Mouse (Mus musculus) kidney, postnatal 0 days (tissue): Measurements from ENCODE around the gene Fgfr2. TPM values are rescaled to one million over a fixed set of nuclear protein-coding genes. Genes with fewer than 3 reads are reported as not detected.

Experiments used
- ATAC-seq: fragments of 200-750 bp; cut with Nextera tagmentation; replicated peaks from 2 replicates; pipeline ENCODE4 v1.8.0; 2017; ENCODE audit warnings: low read depth, moderate number of reproducible peaks, moderate TSS enrichment, moderate library complexity; ENCODE audit not compliant: low FRiP score
- DNase-seq: peaks from one replicate; pipeline ENCODE4 v3.0.0-alpha.2; 2016; ENCODE audit warnings: low spot score
- H3K27ac ChIP-seq: fragments of 300-500 bp; sonication (generic); 2 replicates; pipeline ENCODE4 v1.5.1; 2014; ENCODE audit warnings: mild to moderate bottlenecking
- H3K27me3 ChIP-seq: fragments of 300-500 bp; sonication (generic); 2 replicates; pipeline ENCODE4 v1.6.1; 2014; ENCODE audit warnings: low read length, mixed read lengths; ENCODE audit not compliant: insufficient read depth
- H3K36me3 ChIP-seq: fragments of 300-500 bp; sonication (generic); 2 replicates; pipeline ENCODE4 v1.6.1; 2014; ENCODE audit warnings: low read length, mixed read lengths; ENCODE audit not compliant: insufficient read depth
- H3K4me1 ChIP-seq: fragments of 300-500 bp; sonication (generic); replicated peaks from 2 replicates; pipeline ENCODE4 v1.6.1; 2014; ENCODE audit warnings: antibody characterized with exemption, low read length, mixed read lengths; ENCODE audit not compliant: insufficient read depth
- H3K4me2 ChIP-seq: fragments of 300-500 bp; sonication (generic); 2 replicates; pipeline ENCODE4 v1.6.1; 2014; ENCODE audit warnings: mild to moderate bottlenecking, low read length, moderate library complexity, mixed read lengths
- H3K4me3 ChIP-seq: fragments of 300-500 bp; sonication (generic); replicated peaks from 2 replicates; pipeline ENCODE4 v1.5.1; 2014; ENCODE audit warnings: low read depth, low read length
- H3K9ac ChIP-seq: fragments of 300-500 bp; sonication (generic); 2 replicates; pipeline ENCODE4 v1.6.1; 2014; ENCODE audit warnings: low read depth, low read length
- H3K9me3 ChIP-seq: fragments of 300-500 bp; sonication (generic); replicated peaks from 2 replicates; pipeline ENCODE4 v1.6.1; 2016; ENCODE audit warnings: low read length, inconsistent platforms, mixed read lengths
- CTCF ChIP-seq: IDR thresholded peaks from 2 replicates; pipeline ENCODE4 v1.5.1; 2016; ENCODE audit warnings: antibody characterized with exemption, low read depth, mild to moderate bottlenecking, moderate library complexity
- WGBS: fragments of 180-500 bp; shearing (Covaris S2); extraction: QIAGEN DNeasy Blood & Tissue Kit; methylation state at CpG from one replicate; pipeline ENCODE4 v1.1.7; 2014; 5-methylcytosine and 5-hydroxymethylcytosine counted together
- polyA plus RNA-seq: library from polyadenylated mRNA; unstranded; fragments of >200 nt; fragmentation: Nextera tagmentation; extraction: Ambion mirVana; gene quantifications from 2 replicates; pipeline ENCODE4 v1.2.1, GENCODE M21; 2015

Gene Fgfr2
- polyA plus RNA-seq, 1 experiment from 2014 or later = 79.8 TPM

- no peaks in the 10 kb centered on the region for H3K27me3 ChIP-seq
- WGBS = 86% methylated on average over 11 of the region's 11 CpGs
Observed at GRCm38 (mm10) chr7:130332515-130333220, 2790.5 kb downstream of the Fgfr2 start.

GRCm38 (mm10) chr7:130327603-130328365 is 2795.4 kb downstream of the Fgfr2 start:
- peak; percentile 48 for DNase-seq
- Histone ChIP-seq H3K4me1 (peaks cover 11% of the 10 kb centered on the region; the same call in 1 of the 2 replicates), H3K4me3 (no peak overlapping the region), H3K27me3 (no peaks in the 10 kb centered on the region), H3K27ac (no peak overlapping the region), H3K4me2 (peak overlapping the region; percentile 6; the same call in 1 of the 2 replicates), H3K9me3 (no peaks in the 10 kb centered on the region), H3K9ac (no peak overlapping the region), H3K36me3 (no peaks in the 10 kb centered on the region)
- ATAC-seq = no peak
- no peak for TF ChIP-seq CTCF
- WGBS = 12% methylated on average over 15 of the region's 15 CpGs

More at GRCm38 (mm10) chr7:130332515-130333220, 2790.5 kb downstream of the Fgfr2 start:
- ATAC-seq (no peak), DNase-seq (no peak)
- H3K4me1 ChIP-seq = peaks cover 8% of the 10 kb centered on the region
- H3K4me2 ChIP-seq = no peak overlapping the region
- H3K36me3 ChIP-seq = no peaks in the 10 kb centered on the region
- no peaks in the 10 kb centered on the region for H3K9me3 ChIP-seq
- no peak overlapping the region for H3K9ac ChIP-seq
- H3K27ac ChIP-seq = no peak overlapping the region; the same call in 1 of the 2 replicates
- no peak for TF ChIP-seq CTCF
- H3K4me3 ChIP-seq = no peak overlapping the region

DNA sequence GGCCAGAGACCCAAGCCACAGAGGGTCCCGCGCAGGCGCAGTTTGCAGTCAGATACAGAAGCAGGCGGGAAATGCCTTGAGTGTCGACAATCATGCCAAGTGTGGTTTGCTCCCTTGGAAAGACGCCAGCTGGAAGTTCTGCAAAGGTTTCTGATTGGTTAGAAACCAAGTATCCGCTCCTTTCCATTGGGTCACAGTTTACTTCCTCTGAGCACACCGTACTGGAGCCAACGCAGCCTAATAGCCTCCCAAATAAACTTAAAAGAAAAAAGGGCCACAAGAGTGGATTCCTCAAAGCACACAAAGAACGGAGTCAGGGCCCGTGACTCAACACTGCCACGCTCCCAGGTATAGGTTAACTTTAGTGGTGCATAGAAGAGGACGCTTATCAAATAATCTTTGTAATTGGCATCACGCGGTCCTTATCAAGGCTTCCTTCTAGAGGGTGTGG is 2797.1 kb downstream of the Fgfr2 start:
- no peaks in the 10 kb centered on the region for H3K9me3 ChIP-seq
- DNase-seq (peak; percentile 48), ATAC-seq (no peak)
- H3K27me3 ChIP-seq = no peaks in the 10 kb centered on the region
- H3K27ac ChIP-seq = no peak overlapping the region
- no peak overlapping the region for H3K4me2 ChIP-seq
- H3K4me3 ChIP-seq = no peak overlapping the region
- H3K4me1 ChIP-seq = peaks cover 11% of the 10 kb centered on the region; the same call in 1 of the 2 replicates
- WGBS = 67% methylated on average over 15 of the region's 15 CpGs
- no peaks in the 10 kb centered on the region for H3K36me3 ChIP-seq
- TF ChIP-seq CTCF = no peak
- H3K9ac ChIP-seq = no peak overlapping the region

- H3K36me3 ChIP-seq = no peaks in the 10 kb centered on the region
- peak; percentile 24 for DNase-seq
- H3K4me2 ChIP-seq = no peak overlapping the region
- TF ChIP-seq CTCF = no peak
- no peaks in the 10 kb centered on the region for H3K27me3 ChIP-seq
- no peak for ATAC-seq
- WGBS = 39% methylated on average over 14 of the region's 14 CpGs
- peaks cover 16% of the 10 kb centered on the region; the same call in 1 of the 2 replicates for H3K4me1 ChIP-seq
- no peaks in the 10 kb centered on the region for H3K9me3 ChIP-seq
- H3K4me3 ChIP-seq = no peak overlapping the region
- no peak overlapping the region for H3K9ac ChIP-seq
- H3K27ac ChIP-seq = no peak overlapping the region
Observed at GRCm38 (mm10) chr7:130324716-130325401, 2798.3 kb downstream of the Fgfr2 start.

DNA sequence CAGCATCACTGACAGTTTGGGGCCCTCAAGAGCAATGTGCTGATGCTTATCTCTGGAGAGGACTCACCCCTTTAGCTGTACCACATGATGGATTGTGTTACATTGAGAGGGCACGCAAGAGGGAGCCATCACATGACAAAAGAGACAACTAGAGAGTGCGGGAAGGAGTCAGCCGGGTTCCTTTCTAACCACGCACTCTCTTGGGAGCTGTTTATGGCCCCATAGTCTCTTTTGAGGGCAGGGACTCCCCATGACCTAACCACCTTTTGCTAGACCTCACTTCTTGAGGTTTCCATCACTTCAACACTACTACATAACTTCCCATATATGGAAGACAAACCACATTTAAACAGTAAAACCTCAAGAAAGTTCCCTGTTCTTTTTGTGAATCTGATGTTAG is 2799.4 kb downstream of the Fgfr2 start:
- no peak for ATAC-seq
- TF ChIP-seq CTCF = no peak
- 84% methylated on average over 4 of the region's 4 CpGs for WGBS
- no peak overlapping the region for H3K27ac ChIP-seq
- H3K4me2 ChIP-seq = no peak overlapping the region
- H3K36me3 ChIP-seq = no peaks in the 10 kb centered on the region
- no peaks in the 10 kb centered on the region for H3K27me3 ChIP-seq
- no peak overlapping the region for H3K4me3 ChIP-seq
- no peaks in the 10 kb centered on the region for H3K9me3 ChIP-seq
- no peak overlapping the region for H3K9ac ChIP-seq
- DNase-seq = no peak
- peaks cover 19% of the 10 kb centered on the region; the same call in 1 of the 2 replicates for H3K4me1 ChIP-seq
